Mouse (Mus musculus): ENCODE measurements around the gene Sema4a. TPM values are rescaled to one million over a fixed set of nuclear protein-coding genes. Genes with fewer than 3 reads are reported as not detected.
A peak's percentile ranks its signal among the peaks of the same experiment; 100 is the strongest.

Sema4a gene
- polyA plus RNA-seq (2014; fragmentation: Nextera tagmentation; extraction: Ambion mirVana): 5.7 and 10.0 TPM in 2 replicates

DNA sequence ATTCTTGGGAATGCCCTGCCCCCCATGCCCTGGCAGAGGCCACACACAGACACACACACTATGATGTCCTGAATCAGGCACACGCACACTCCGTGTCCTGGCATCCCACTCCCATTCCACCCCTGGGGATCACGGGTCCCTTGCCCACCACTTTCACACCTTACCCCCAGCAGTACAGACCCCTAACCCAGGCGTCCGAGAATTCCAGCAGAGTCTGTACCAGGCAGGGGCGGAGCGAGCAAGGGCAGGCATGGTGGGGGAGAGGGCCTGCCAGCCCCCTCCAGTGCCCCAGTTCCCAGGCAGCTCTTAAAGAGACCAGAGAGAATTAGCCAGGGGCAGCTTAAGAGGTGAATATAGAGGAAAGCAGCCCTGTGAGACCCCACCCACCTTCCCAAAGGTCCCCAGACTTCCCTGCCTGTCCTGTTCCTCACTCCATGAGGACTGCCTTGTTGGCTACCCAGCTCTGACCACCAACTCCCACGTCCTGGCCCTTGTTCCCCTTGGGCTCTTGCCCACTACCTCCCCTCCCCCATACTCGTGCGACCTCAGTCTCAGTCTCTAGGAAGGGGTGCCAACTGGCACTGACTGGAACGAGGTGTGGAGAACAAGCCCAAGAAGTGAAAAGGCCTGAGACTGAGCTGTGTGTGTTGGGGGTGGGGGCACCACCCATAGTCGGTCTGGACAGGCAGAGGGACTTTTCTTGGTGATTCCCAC, at the start of gene Sema4a:
Sema4a (minus strand) TSS at position 200 of the 714 bp plus-strand sequence.
- Histone ChIP-seq H3K27ac (ENCODE audit: low read depth, low read length) (no peak within 1 kb of the TSS), H3K27me3 (ENCODE audit: control insufficient read depth, insufficient read depth, low read length) (no peaks in the 10 kb centered on the region), H3K36me3 (ENCODE audit: control insufficient read depth, insufficient read depth, low read length) (no peaks in the 10 kb centered on the region), H3K4me1 (ENCODE audit: control insufficient read depth, insufficient read depth, low read length) (peaks cover 7% of the 10 kb centered on the region), H3K9me3 (ENCODE audit: control insufficient read depth, low read length) (no peaks in the 10 kb centered on the region), H3K4me3 (ENCODE audit: low read length) (no peak within 1 kb of the TSS), H3K4me2 (replicated peaks; ENCODE audit: low read depth, low read length) (no peak within 1 kb of the TSS), H3K9ac (ENCODE audit: low read depth, low read length) (no peak within 1 kb of the TSS)
- WGBS: 42% methylated on average over 12 of the region's 12 CpGs
- ATAC-seq (ENCODE audit: low FRiP score, low TSS enrichment): no peak

DNA sequence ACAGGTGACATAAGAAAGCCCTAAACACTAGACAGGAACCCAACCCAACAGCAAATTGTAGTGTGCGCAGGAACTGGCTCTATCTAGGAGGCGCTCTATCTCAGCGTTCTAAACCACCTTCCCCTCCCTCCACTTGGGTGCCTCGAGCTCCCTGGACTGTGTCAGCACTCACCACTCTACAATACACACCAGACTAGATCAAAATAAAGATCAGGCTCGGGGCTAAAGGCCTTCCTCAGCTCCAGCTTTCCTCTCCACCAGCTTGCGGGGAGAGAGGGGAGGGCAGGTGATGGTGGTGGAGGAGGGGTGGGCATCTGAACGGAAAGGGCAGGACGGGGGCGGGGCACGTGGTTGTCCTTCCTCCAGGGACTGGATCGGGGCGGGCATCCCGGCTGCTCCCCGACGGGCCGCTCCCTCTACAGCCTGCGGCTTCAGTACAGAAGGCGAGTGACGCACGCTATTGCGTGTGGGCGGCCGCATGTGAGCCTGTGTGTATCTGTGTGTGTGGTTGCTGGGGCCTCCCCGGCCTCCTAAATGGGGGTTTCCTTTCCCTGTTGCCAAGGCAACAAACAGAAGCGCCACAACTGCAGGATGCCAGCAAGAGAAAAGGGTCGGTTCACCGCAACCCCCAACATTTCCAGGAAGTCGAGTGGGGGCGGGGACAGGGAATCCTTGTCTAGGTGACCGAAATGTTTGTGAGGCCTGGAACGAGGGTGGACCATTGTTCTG, 48.9 kb upstream of the Sema4a start, which contains the start of gene Lmna:
Lmna (minus strand) TSS at position 265 of the 729 bp plus-strand sequence.
- Histone ChIP-seq H3K4me1 (ENCODE audit: control insufficient read depth, insufficient read depth, low read length) (peaks cover 13% of the 10 kb centered on the region; the same call in 1 of the 2 replicates), H3K27me3 (ENCODE audit: control insufficient read depth, insufficient read depth, low read length) (no peaks in the 10 kb centered on the region), H3K27ac (ENCODE audit: low read depth, low read length) (peak within 1 kb of the TSS; percentile 87), H3K4me2 (replicated peaks; ENCODE audit: low read depth, low read length) (peak within 1 kb of the TSS; percentile 49), H3K36me3 (ENCODE audit: control insufficient read depth, insufficient read depth, low read length) (no peaks in the 10 kb centered on the region), H3K9ac (ENCODE audit: low read depth, low read length) (peak within 1 kb of the TSS; percentile 52), H3K9me3 (ENCODE audit: control insufficient read depth, low read length) (no peaks in the 10 kb centered on the region), H3K4me3 (ENCODE audit: low read length) (peak within 1 kb of the TSS; percentile 37)
- ATAC-seq (ENCODE audit: low FRiP score, low TSS enrichment): peak; percentile 96
- WGBS: under 1% methylated on average over 31 of the region's 31 CpGs

DNA sequence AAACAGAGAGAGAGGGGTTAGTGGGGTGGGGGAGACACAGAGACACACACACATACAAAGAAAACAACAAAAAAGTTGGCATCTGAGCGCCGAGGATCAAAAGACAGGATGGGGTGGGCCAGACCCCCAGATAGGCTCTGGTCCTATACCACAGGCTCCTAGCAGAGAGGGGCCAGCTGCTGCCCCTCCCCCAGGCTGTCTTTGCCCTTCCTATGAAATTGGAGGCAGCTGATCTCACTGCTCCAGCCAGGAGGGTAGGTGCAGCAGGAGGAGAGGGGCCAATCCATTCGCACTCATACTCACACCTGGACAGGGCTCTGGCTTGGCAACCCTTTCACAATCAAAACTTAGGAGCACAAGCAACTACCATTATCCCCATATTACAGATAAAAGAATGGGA, 48.3 kb upstream of the Sema4a start:
- Histone ChIP-seq H3K9me3 (ENCODE audit: control insufficient read depth, low read length) (no peaks in the 10 kb centered on the region), H3K9ac (ENCODE audit: low read depth, low read length) (peak overlapping the region; percentile 5; the same call in 1 of the 2 replicates), H3K27me3 (ENCODE audit: control insufficient read depth, insufficient read depth, low read length) (no peaks in the 10 kb centered on the region), H3K4me2 (replicated peaks; ENCODE audit: low read depth, low read length) (peak overlapping the region; percentile 49), H3K27ac (ENCODE audit: low read depth, low read length) (peak overlapping the region; percentile 87), H3K4me1 (ENCODE audit: control insufficient read depth, insufficient read depth, low read length) (peaks cover 13% of the 10 kb centered on the region; the same call in 1 of the 2 replicates), H3K36me3 (ENCODE audit: control insufficient read depth, insufficient read depth, low read length) (no peaks in the 10 kb centered on the region), H3K4me3 (ENCODE audit: low read length) (peak overlapping the region; percentile 37)
- WGBS: 61% methylated on average over 3 of the region's 3 CpGs
- ATAC-seq (ENCODE audit: low FRiP score, low TSS enrichment): peak; percentile 5; the same call in 1 of the 2 replicates

DNA sequence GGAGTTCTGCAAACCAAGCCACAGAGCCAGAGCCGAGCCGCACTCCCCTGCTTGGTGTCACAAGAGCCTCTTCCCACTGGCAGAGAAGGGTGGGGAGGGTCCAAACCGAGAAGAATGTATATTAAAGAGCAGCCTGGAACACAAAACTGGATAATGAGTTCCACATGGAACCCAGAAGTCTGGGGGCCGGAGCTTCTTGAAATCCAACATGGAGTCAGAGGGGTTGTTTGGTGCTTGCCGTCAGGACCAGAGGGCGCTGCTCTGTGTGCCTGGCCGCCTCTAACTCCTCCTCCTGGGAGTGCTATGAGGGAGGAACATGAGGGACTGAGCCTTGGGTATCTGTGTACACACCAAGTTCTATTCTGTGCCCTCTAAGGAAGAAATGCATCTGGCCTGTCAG, 44.8 kb upstream of the Sema4a start:
- Histone ChIP-seq H3K4me3 (ENCODE audit: low read length) (no peak overlapping the region), H3K36me3 (ENCODE audit: control insufficient read depth, insufficient read depth, low read length) (no peaks in the 10 kb centered on the region), H3K9ac (ENCODE audit: low read depth, low read length) (no peak overlapping the region), H3K27me3 (ENCODE audit: control insufficient read depth, insufficient read depth, low read length) (no peaks in the 10 kb centered on the region), H3K4me1 (ENCODE audit: control insufficient read depth, insufficient read depth, low read length) (peaks cover 28% of the 10 kb centered on the region; the same call in 1 of the 2 replicates), H3K27ac (ENCODE audit: low read depth, low read length) (no peak overlapping the region), H3K9me3 (ENCODE audit: control insufficient read depth, low read length) (no peaks in the 10 kb centered on the region), H3K4me2 (replicated peaks; ENCODE audit: low read depth, low read length) (no peak overlapping the region)
- 48% methylated on average over 7 of the region's 7 CpGs for WGBS
- ATAC-seq (ENCODE audit: low FRiP score, low TSS enrichment): no peak

DNA sequence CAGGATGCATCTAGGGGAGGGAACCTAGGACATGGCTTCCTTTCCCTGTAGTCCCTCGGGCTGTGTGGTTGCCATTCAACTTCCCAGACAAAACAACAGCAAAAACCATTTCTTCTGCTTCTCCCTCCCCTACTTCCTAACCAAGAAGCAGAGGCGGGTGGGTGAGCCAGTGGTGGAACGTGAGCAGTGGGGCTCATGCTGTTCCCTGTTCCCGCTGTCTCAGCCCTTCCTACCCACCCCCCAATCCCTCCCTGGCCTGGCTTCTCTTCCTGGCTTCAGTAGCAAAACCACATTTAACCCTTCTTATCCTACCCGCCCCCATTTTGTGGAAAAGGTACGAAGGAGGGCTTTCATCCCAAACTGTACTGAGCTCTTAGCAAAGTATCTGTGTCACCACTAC, 44.1 kb upstream of the Sema4a start:
- Histone ChIP-seq H3K9me3 (ENCODE audit: control insufficient read depth, low read length) (no peaks in the 10 kb centered on the region), H3K36me3 (ENCODE audit: control insufficient read depth, insufficient read depth, low read length) (no peaks in the 10 kb centered on the region), H3K27me3 (ENCODE audit: control insufficient read depth, insufficient read depth, low read length) (no peaks in the 10 kb centered on the region), H3K27ac (ENCODE audit: low read depth, low read length) (no peak overlapping the region), H3K4me3 (ENCODE audit: low read length) (no peak overlapping the region), H3K4me2 (replicated peaks; ENCODE audit: low read depth, low read length) (no peak overlapping the region), H3K4me1 (ENCODE audit: control insufficient read depth, insufficient read depth, low read length) (peaks cover 27% of the 10 kb centered on the region; the same call in 1 of the 2 replicates), H3K9ac (ENCODE audit: low read depth, low read length) (no peak overlapping the region)
- ATAC-seq (ENCODE audit: low FRiP score, low TSS enrichment): no peak
- WGBS: 78% methylated on average over 6 of the region's 6 CpGs

DNA sequence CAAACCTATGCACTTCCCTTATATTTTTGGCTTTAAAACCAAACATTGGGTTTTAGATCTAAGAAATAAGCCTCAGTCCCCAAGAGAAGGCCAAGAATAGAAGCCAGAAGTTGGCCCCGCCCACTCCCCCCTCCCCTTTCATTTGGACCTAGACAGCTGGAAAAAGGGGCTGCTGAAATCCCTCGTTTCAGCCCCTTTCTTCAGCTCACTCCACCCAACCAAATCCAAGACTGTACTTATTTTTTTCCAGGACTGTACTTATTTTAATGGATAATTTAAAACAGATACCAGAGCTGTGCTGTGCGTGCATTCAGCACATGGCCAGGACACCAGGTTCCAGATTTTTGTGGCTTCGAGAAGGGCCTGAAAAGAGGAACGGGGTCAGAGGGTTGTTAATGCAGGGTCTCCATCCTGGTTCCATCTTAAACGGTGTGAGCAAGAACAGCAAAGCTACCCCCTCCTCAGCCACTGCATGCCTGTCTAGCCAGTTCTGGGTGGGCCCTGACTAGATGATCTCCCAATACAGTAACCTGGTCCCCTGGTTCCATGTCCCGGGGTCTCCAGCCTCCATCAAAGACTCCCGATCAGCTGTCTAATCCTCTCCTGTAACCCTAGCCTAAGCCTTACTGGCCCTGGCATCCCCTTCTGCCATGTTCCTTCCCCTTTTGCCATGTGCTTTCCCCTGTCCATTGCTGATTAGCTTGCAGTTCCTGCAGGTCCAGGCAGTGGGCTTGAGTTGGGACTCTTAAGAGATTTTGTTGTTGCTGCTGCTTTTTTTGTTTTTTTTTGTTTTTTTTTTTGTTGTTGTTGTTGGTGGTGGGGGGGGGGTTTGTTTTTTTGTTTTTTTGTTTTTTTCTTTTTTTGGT, 43.1 kb upstream of the Sema4a start:
- 50% methylated on average over 8 of the region's 8 CpGs for WGBS
- no peak for ATAC-seq (ENCODE audit: low FRiP score, low TSS enrichment)
- Histone ChIP-seq H3K27me3 (ENCODE audit: control insufficient read depth, insufficient read depth, low read length) (no peaks in the 10 kb centered on the region), H3K4me3 (ENCODE audit: low read length) (no peak overlapping the region; the same call in 1 of the 2 replicates), H3K27ac (ENCODE audit: low read depth, low read length) (peak overlapping the region; percentile 30; the same call in 1 of the 2 replicates), H3K9ac (ENCODE audit: low read depth, low read length) (no peak overlapping the region), H3K36me3 (ENCODE audit: control insufficient read depth, insufficient read depth, low read length) (no peaks in the 10 kb centered on the region), H3K4me2 (replicated peaks; ENCODE audit: low read depth, low read length) (no peak overlapping the region), H3K9me3 (ENCODE audit: control insufficient read depth, low read length) (no peaks in the 10 kb centered on the region), H3K4me1 (ENCODE audit: control insufficient read depth, insufficient read depth, low read length) (peaks cover 21% of the 10 kb centered on the region; the same call in 1 of the 2 replicates)

DNA sequence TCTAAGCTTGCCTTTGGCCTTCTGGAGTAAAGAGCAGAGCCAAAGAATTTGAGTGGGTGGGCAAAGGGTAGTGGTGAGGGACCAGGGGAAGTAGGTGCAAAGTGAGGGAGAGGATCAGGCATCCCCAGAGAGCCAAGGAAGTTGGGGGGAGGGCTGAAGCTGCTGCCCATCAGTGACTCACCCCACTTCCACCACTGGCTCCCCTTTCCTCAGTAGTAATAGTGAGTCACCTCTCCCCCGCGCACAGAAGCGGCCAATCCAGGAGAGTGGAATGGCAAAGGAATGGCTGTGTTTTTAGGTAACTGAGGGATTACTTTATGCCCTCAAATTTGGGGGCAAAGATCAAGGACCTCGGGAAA, 42.5 kb upstream of the Sema4a start:
- ATAC-seq (ENCODE audit: low FRiP score, low TSS enrichment): peak; percentile 45
- WGBS: 17% methylated on average over 4 of the region's 4 CpGs
- peak overlapping the region; percentile 33; the same call in 1 of the 2 replicates for H3K27ac ChIP-seq (ENCODE audit: low read depth, low read length)
- H3K36me3 ChIP-seq (ENCODE audit: control insufficient read depth, insufficient read depth, low read length): no peaks in the 10 kb centered on the region
- H3K9ac ChIP-seq (ENCODE audit: low read depth, low read length): no peak overlapping the region
- H3K9me3 ChIP-seq (ENCODE audit: control insufficient read depth, low read length): no peaks in the 10 kb centered on the region
- no peaks in the 10 kb centered on the region for H3K27me3 ChIP-seq (ENCODE audit: control insufficient read depth, insufficient read depth, low read length)
- peak overlapping the region; percentile 100 for H3K4me2 ChIP-seq (replicated peaks; ENCODE audit: low read depth, low read length)
- peaks cover 21% of the 10 kb centered on the region; the same call in 1 of the 2 replicates for H3K4me1 ChIP-seq (ENCODE audit: control insufficient read depth, insufficient read depth, low read length)
- peak overlapping the region; percentile 75 for H3K4me3 ChIP-seq (ENCODE audit: low read length)

DNA sequence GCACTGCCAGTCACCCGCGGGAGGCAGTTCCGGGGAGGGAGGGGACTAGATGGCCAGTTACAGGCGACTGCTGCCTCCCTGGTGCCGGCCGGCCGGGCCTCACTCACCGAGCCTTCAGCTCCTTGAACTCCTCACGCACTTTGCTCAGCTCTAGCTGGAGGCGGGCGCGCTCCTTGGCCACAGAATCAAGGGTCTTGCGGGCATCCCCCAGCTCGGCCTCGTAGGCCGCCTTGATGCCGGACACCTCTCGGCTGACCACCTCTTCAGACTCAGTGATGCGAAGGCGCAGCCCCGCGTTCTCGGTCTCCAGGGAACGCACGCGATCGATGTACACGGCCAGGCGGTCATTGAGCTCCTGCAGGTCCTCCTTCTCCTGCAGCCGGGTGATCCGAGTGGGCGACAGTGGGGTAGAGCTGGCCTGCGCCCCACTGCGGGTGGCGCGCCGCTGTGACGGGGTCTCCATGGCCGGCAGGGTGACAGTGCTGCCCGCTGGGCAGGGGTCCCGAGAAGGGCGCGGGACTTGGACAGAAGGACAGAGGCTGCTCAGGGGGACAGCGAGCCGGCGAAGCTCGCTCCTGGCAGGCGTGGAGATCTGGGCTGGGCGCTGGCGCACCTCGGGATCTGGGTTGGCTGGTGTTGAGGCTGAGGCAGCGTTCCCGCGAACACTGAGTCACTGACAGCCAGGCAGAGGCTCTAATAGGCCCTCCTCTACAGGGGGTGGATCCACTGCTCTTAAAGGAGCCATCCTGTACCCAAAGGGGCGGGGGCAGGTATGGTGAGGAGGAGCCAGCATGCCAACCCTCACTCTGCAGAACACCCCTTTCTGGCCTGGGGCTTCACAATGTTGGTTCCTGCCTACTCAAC, 41.9 kb upstream of the Sema4a start:
- Histone ChIP-seq H3K27me3 (ENCODE audit: control insufficient read depth, insufficient read depth, low read length) (no peaks in the 10 kb centered on the region), H3K27ac (ENCODE audit: low read depth, low read length) (peak overlapping the region; percentile 33)
- WGBS: under 1% methylated on average over 55 of the region's 55 CpGs

More for the DNA sequence above, 41.9 kb upstream of the Sema4a start:
- Histone ChIP-seq H3K4me1 (ENCODE audit: control insufficient read depth, insufficient read depth, low read length) (peaks cover 21% of the 10 kb centered on the region; the same call in 1 of the 2 replicates), H3K9me3 (ENCODE audit: control insufficient read depth, low read length) (no peaks in the 10 kb centered on the region), H3K9ac (ENCODE audit: low read depth, low read length) (peak overlapping the region; percentile 78), H3K36me3 (ENCODE audit: control insufficient read depth, insufficient read depth, low read length) (no peaks in the 10 kb centered on the region), H3K4me3 (ENCODE audit: low read length) (peak overlapping the region; percentile 75), H3K4me2 (replicated peaks; ENCODE audit: low read depth, low read length) (peak overlapping the region; percentile 100)
- peak; percentile 87 for ATAC-seq (ENCODE audit: low FRiP score, low TSS enrichment)
